Mouse (Mus musculus) stomach, embryonic 16.5 days (tissue): Measurements from ENCODE around the gene Fndc7. TPM values are rescaled to one million over a fixed set of nuclear protein-coding genes. Genes with fewer than 3 reads are reported as not detected.
"Not testable (repeated sequence)": the region's sequence is repeated elsewhere in the genome, so short reads cannot be mapped to it uniquely, and the experiment has no call there.

Experiments used
- ATAC-seq: fragments of 200-750 bp; cut with Nextera tagmentation; 2 replicates; pipeline ENCODE4 v1.8.0; 2017; ENCODE audit warnings: moderate number of reproducible peaks, moderate TSS enrichment; ENCODE audit not compliant: insufficient read depth, low FRiP score
- H3K27ac ChIP-seq: fragments of 300-500 bp; sonication (generic); 2 replicates; pipeline ENCODE4 v1.5.1; 2014; ENCODE audit warnings: low read length
- H3K27me3 ChIP-seq: fragments of 300-500 bp; sonication (generic); 2 replicates; pipeline ENCODE4 v1.6.1; 2014; ENCODE audit warnings: low read length, control low read depth, mixed read lengths; ENCODE audit not compliant: control insufficient read depth, insufficient read depth
- H3K36me3 ChIP-seq: fragments of 300-500 bp; sonication (generic); 2 replicates; pipeline ENCODE4 v1.6.1; 2014; ENCODE audit warnings: low read length; ENCODE audit not compliant: control insufficient read depth, insufficient read depth
- H3K4me1 ChIP-seq: fragments of 300-500 bp; sonication (generic); 2 replicates; pipeline ENCODE4 v1.6.1; 2014; ENCODE audit warnings: low read length, control low read depth, mixed read lengths; ENCODE audit not compliant: control insufficient read depth, insufficient read depth
- H3K4me2 ChIP-seq: fragments of 300-500 bp; sonication (generic); 2 replicates; pipeline ENCODE4 v1.6.1; 2014; ENCODE audit warnings: low read depth, low read length, mixed read lengths
- H3K4me3 ChIP-seq: fragments of 300-500 bp; sonication (generic); replicated peaks from 2 replicates; pipeline ENCODE4 v1.5.1; 2014; ENCODE audit warnings: mild to moderate bottlenecking, low read length
- H3K9ac ChIP-seq: fragments of 300-500 bp; sonication (generic); 2 replicates; pipeline ENCODE4 v1.6.1; 2014; ENCODE audit warnings: low read length
- H3K9me3 ChIP-seq: fragments of 300-500 bp; sonication (generic); replicated peaks from 2 replicates; pipeline ENCODE4 v1.6.1; 2016; ENCODE audit warnings: low read length, control low read depth; ENCODE audit not compliant: control insufficient read depth
- WGBS: fragments of 180-500 bp; shearing (Covaris S2); extraction: QIAGEN DNeasy Blood & Tissue Kit; methylation state at CpG from one replicate; pipeline ENCODE4 v1.1.7; 2014; 5-methylcytosine and 5-hydroxymethylcytosine counted together
- polyA plus RNA-seq: library from polyadenylated mRNA; unstranded; fragments of >200 nt; fragmentation: Nextera tagmentation; extraction: Ambion mirVana; gene quantifications from 2 replicates; pipeline ENCODE4 v1.2.1, GENCODE M21; 2015

Gene Fndc7
- polyA plus RNA-seq, 1 experiment from 2014 or later = 0.40 TPM

DNA sequence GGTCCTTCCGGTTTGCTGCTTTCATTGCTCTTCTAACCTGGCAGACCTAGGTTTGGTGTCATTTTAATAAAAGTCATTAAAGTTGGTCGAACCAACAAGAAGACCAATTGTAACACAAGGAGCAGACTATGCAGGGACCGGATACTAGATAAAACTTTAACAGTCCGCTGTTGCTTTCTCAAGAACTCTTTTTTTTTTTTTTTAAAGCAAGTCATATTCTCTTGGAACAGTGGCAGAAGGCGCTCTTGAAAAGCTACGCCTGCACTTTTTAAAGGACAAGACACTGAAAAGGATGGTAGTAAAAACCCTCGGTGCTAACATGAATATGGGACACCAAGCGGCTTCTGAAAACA is 50.2 kb downstream of the Fndc7 start:
- H3K9ac ChIP-seq = peak overlapping the region; percentile 86
- ATAC-seq = no peak
- H3K9me3 ChIP-seq = no peaks in the 10 kb centered on the region
- H3K36me3 ChIP-seq = 0 out of 2 replicates have a peak, but pooled peaks cover 5% of the 10 kb centered on the region
- H3K4me3 ChIP-seq = peak overlapping the region; percentile 83
- 4% methylated on average over 8 of the region's 8 CpGs for WGBS
- peak overlapping the region; percentile 93 for H3K27ac ChIP-seq
- peaks cover 18% of the 10 kb centered on the region for H3K4me1 ChIP-seq
- no peaks in the 10 kb centered on the region for H3K27me3 ChIP-seq
- H3K4me2 ChIP-seq = peak overlapping the region; percentile 65

DNA sequence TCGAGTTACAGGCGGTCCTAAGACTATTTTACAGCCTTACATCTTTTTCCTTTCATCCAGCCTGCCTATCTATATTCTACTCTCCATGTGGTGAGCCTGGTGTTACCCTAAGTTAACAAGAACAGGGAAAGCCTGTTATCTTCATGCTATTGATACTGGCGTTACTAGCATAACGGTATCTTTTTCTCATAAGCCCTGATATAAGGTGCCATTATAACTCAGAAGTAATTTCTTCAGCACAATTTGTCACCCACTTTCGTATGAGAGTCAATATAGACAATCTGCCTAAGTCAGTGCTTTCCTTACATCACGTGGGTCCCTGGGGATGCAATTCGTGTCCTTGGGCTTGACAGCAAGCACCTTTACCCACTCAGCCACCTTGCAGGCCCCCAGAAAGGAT is 50.8 kb downstream of the Fndc7 start:
- 75% methylated on average over 7 of the region's 7 CpGs for WGBS
- Histone ChIP-seq H3K4me2 (peak overlapping the region; percentile 65), H3K27me3 (no peaks in the 10 kb centered on the region), H3K4me3 (peak overlapping the region; percentile 83), H3K9ac (no peak overlapping the region; the same call in 1 of the 2 replicates), H3K9me3 (no peaks in the 10 kb centered on the region), H3K36me3 (0 out of 2 replicates have a peak, but pooled peaks cover 5% of the 10 kb centered on the region), H3K27ac (no peak overlapping the region), H3K4me1 (peaks cover 18% of the 10 kb centered on the region)
- no peak for ATAC-seq

DNA sequence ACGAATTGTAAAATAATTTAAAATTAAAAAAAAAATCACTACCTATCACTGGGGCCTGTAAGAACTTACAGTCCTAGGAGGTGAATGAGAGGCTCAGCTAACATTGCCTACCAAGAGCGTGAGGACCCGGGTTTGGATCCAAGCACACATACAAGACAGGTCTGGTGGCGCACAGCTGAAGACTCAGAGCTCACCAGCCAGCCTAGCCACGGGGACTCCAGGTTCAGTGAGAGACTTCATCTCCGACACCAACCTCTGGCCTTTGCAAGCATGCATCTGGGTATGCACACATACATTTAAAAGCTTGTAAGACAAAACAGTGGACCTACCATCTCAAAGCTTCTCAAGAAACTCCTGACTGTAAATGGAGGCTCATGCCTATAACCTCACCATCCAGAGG is 52.9 kb downstream of the Fndc7 start:
- 0 out of 2 replicates have a peak, but pooled peaks cover 5% of the 10 kb centered on the region for H3K36me3 ChIP-seq
- H3K4me1 ChIP-seq = peaks cover 18% of the 10 kb centered on the region
- H3K27me3 ChIP-seq = no peaks in the 10 kb centered on the region
- no peak for ATAC-seq
- no peaks in the 10 kb centered on the region for H3K9me3 ChIP-seq
- H3K4me3 ChIP-seq = no peak overlapping the region
- H3K4me2 ChIP-seq = no peak overlapping the region
- no peak overlapping the region for H3K9ac ChIP-seq
- 86% methylated on average over 6 of the region's 6 CpGs for WGBS
- H3K27ac ChIP-seq = no peak overlapping the region

DNA sequence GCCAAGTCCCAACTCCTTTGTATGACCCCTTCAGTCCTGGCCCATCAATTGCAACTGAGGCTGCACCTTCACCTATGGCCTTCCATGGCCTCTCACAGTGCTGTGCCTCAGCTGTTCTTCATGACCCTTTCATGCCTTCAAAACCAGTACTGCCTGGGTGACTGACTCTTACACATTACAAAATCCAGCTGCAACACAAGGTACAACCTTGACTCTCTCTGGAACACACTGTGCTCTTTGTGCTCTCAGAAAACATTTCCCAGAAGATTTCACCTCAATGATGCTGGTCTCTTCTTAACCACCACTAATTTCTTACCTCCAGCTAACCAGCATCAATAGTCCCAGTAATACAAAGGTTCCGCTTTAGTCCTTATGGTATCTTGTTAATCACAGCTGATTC is 56.1 kb downstream of the Fndc7 start:
- WGBS = 90% methylated on average over 1 of the region's 1 CpGs

DNA sequence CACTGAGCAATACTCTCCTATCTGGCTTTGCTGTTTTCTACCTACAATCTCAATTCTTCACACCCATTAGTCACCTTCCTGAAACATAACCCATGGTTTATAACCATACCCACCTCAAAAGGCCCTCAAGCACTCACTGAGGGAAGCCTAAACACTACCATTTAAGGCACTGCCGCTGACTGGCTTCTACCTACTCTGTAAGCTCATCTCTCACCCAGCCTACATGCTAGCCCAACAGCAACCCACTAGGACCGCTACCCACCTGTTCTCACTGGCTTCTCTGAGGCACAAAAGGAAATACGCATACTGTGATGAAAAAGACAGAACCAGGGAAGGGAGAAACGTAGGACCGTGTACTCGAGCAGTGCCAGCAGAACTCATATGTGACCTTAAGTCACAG is 58.1 kb downstream of the Fndc7 start:
- no peak for ATAC-seq
- Histone ChIP-seq H3K4me3 (no peak overlapping the region), H3K9ac (no peak overlapping the region), H3K36me3 (no peaks in the 10 kb centered on the region), H3K4me1 (no peaks in the 10 kb centered on the region), H3K27ac (no peak overlapping the region), H3K27me3 (no peaks in the 10 kb centered on the region), H3K9me3 (no peaks in the 10 kb centered on the region), H3K4me2 (no peak overlapping the region)
- 89% methylated on average over 6 of the region's 6 CpGs for WGBS

More for the DNA sequence above, 56.1 kb downstream of the Fndc7 start:
- not testable (repeated sequence) for H3K27me3 ChIP-seq, H3K4me3 ChIP-seq, H3K27ac ChIP-seq, H3K9ac ChIP-seq, ATAC-seq, H3K9me3 ChIP-seq, H3K4me2 ChIP-seq, H3K36me3 ChIP-seq
- H3K4me1 ChIP-seq = peaks cover 11% of the 10 kb centered on the region

DNA sequence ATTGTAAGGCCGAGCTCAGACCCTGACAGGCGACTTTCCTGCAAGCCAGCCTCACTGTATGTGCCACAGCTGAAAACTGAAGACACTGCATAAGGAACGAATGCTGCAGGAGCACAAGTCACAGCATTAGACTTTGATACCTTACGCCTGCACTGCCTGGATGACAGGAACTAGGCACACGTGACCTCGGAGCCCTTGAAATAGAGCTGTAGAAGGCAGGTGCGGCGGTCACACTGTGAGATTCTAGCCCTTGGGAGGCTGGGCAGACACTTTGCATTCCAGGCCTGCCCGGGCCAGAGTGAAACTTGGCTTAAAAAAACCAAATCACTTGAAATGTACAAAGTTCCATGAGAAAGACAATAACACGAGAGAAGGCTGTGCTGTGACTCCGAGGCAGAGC is 59.3 kb downstream of the Fndc7 start:
- no peak overlapping the region for H3K4me2 ChIP-seq
- 78% methylated on average over 11 of the region's 11 CpGs for WGBS

DNA sequence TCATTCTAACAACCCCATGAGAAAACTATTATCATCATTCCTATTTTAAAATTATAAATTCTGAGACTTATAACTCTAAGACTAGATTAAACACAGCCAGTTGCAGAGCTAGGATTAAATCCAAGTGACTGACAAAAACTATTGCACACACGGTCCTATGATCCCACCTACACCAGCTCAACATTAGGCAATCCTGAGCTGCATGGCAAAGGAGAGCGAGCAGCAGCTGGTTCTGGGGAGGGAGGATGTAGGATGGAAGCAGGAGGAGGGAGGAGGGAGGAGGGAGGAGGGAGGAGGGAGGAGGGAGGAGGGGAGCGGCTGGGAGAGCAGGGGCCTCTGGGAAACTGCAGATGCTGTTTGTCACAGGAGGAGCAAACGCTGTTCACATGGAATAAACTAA is 74.2 kb downstream of the Fndc7 start:
- Histone ChIP-seq H3K27me3 (no peaks in the 10 kb centered on the region), H3K27ac (no peak overlapping the region), H3K9ac (no peak overlapping the region), H3K4me2 (no peak overlapping the region), H3K36me3 (peaks cover 10% of the 10 kb centered on the region), H3K9me3 (no peaks in the 10 kb centered on the region), H3K4me3 (no peak overlapping the region), H3K4me1 (no peaks in the 10 kb centered on the region)
- no peak for ATAC-seq
- WGBS = 60% methylated on average over 4 of the region's 4 CpGs

More for the DNA sequence above, 59.3 kb downstream of the Fndc7 start:
- no peak for ATAC-seq
- H3K9ac ChIP-seq = no peak overlapping the region
- H3K36me3 ChIP-seq = 0 out of 2 replicates have a peak, but pooled peaks cover 3% of the 10 kb centered on the region
- no peaks in the 10 kb centered on the region for H3K9me3 ChIP-seq
- no peak overlapping the region; the same call in 1 of the 2 replicates for H3K27ac ChIP-seq
- H3K4me3 ChIP-seq = no peak overlapping the region
- no peaks in the 10 kb centered on the region for H3K27me3 ChIP-seq
- H3K4me1 ChIP-seq = no peaks in the 10 kb centered on the region

DNA sequence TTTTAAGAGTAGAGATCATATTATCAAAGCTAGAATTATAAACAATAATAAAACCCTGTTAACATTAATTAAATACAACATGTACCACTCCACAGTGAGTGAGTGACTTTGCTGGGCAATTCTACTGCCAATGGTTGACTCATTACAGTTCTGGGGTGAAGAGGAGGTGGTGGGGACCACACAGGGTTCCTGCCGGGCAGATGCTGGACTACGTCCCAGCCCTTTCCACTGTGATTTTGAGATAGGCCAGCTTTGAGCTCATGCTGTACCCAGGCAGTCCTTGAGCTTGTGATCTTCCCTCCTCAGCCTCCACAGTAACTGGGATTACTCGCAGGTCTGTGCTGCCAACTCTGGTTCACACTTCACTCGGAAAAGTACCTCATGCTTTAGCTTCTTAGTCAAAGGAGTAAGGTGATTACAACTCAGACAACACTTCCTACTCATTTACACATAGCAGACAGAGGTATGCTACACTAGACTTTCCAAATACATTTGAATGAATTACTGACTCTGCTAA is 79.0 kb downstream of the Fndc7 start:
- Histone ChIP-seq H3K4me3 (no peak overlapping the region), H3K4me1 (no peaks in the 10 kb centered on the region), H3K4me2 (no peak overlapping the region), H3K36me3 (peaks cover 2% of the 10 kb centered on the region; the same call in 1 of the 2 replicates), H3K9me3 (no peaks in the 10 kb centered on the region), H3K27me3 (no peaks in the 10 kb centered on the region), H3K9ac (no peak overlapping the region), H3K27ac (no peak overlapping the region)
- no peak for ATAC-seq
- WGBS = 71% methylated on average over 4 of the region's 4 CpGs

DNA sequence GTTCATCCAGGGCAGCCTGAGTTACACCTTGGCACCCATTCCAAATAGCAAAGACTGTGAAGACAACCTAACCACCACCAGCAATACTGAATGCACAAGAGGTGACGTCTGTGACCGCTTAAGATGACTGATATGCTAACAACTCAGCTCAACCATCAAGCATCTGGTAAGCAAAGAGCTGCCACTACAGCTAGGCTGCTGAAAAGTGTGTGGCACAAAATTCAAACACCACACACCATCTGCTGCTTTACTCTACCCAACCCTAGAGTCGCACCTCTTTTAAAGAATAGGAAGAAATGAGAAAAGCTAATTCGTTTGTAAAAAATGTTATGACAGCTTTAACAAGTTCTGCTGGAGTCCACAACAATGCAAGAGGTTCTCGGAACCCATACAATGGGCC is 84.2 kb downstream of the Fndc7 start:
- no peaks in the 10 kb centered on the region for H3K9me3 ChIP-seq
- peaks cover 15% of the 10 kb centered on the region for H3K36me3 ChIP-seq
- H3K9ac ChIP-seq = no peak overlapping the region
- 90% methylated on average over 5 of the region's 5 CpGs for WGBS
- H3K4me3 ChIP-seq = no peak overlapping the region
- no peak overlapping the region for H3K4me2 ChIP-seq
- no peaks in the 10 kb centered on the region for H3K27me3 ChIP-seq
- ATAC-seq = no peak
- no peaks in the 10 kb centered on the region for H3K4me1 ChIP-seq
- H3K27ac ChIP-seq = no peak overlapping the region
